Mouse (Mus musculus): ENCODE measurements around the gene Tktl1. TPM values are rescaled to one million over a fixed set of nuclear protein-coding genes. Genes with fewer than 3 reads are reported as not detected.

The Tktl1 gene
- polyA plus RNA-seq, 1 experiment from 2014 or later: 0.08 TPM

GRCm38 (mm10) chrX:74244614-74245083 lies 67.6 kb downstream of the Tktl1 start:
- Histone ChIP-seq H3K4me3 (peak overlapping the region; percentile 57), H3K27ac (peak overlapping the region; percentile 92), H3K9me3 (no peaks in the 10 kb centered on the region), H3K4me1 (peaks cover 8% of the 10 kb centered on the region; the same call in 1 of the 2 replicates), H3K4me2 (replicated peaks) (peak overlapping the region; percentile 59), H3K36me3 (peaks cover 33% of the 10 kb centered on the region), H3K9ac (peak overlapping the region; percentile 80; the same call in 1 of the 2 replicates), H3K27me3 (no peaks in the 10 kb centered on the region)
- 31% methylated on average over 3 of the region's 3 CpGs for WGBS
- peak; percentile 78 for ATAC-seq (ENCODE audit: insufficient number of reproducible peaks, insufficient read depth, low FRiP score, low TSS enrichment)

- peak overlapping the region; percentile 80 for H3K9ac ChIP-seq
- ATAC-seq (ENCODE audit: insufficient number of reproducible peaks, insufficient read depth, low FRiP score, low TSS enrichment): no peak
- peaks cover 8% of the 10 kb centered on the region; the same call in 1 of the 2 replicates for H3K4me1 ChIP-seq
- no peaks in the 10 kb centered on the region for H3K27me3 ChIP-seq
- no peaks in the 10 kb centered on the region for H3K9me3 ChIP-seq
- H3K4me2 ChIP-seq (replicated peaks): peak overlapping the region; percentile 59
- 27% methylated on average over 1 of the region's 1 CpGs for WGBS
- H3K4me3 ChIP-seq: peak overlapping the region; percentile 57
- peaks cover 29% of the 10 kb centered on the region for H3K36me3 ChIP-seq
- H3K27ac ChIP-seq: peak overlapping the region; percentile 92
These were observed 68.0 kb downstream of the Tktl1 start for GRCm38 (mm10) chrX:74245107-74245506.

- no peaks in the 10 kb centered on the region for H3K27me3 ChIP-seq
- H3K9me3 ChIP-seq: no peaks in the 10 kb centered on the region
- 24% methylated on average over 21 of the region's 21 CpGs for WGBS
- peak overlapping the region; percentile 80 for H3K9ac ChIP-seq
- H3K36me3 ChIP-seq: peaks cover 23% of the 10 kb centered on the region
- H3K4me3 ChIP-seq: peak overlapping the region; percentile 57
- H3K27ac ChIP-seq: peak overlapping the region; percentile 92
- peak; percentile 32; the same call in 1 of the 2 replicates for ATAC-seq (ENCODE audit: insufficient number of reproducible peaks, insufficient read depth, low FRiP score, low TSS enrichment)
- H3K4me2 ChIP-seq (replicated peaks): peak overlapping the region; percentile 59
- H3K4me1 ChIP-seq: peaks cover 8% of the 10 kb centered on the region; the same call in 1 of the 2 replicates
These were observed 68.6 kb downstream of the Tktl1 start for GRCm38 (mm10) chrX:74245687-74246086.

GRCm38 (mm10) chrX:74246213-74246681 lies 69.2 kb downstream of the Tktl1 start:
- peak; percentile 88 for ATAC-seq (ENCODE audit: insufficient number of reproducible peaks, insufficient read depth, low FRiP score, low TSS enrichment)
- Histone ChIP-seq H3K4me1 (peaks cover 8% of the 10 kb centered on the region; the same call in 1 of the 2 replicates), H3K9ac (peak overlapping the region; percentile 80), H3K27ac (peak overlapping the region; percentile 92), H3K27me3 (no peaks in the 10 kb centered on the region), H3K4me3 (peak overlapping the region; percentile 57), H3K4me2 (replicated peaks) (peak overlapping the region; percentile 59), H3K9me3 (no peaks in the 10 kb centered on the region), H3K36me3 (peaks cover 17% of the 10 kb centered on the region)
- 28% methylated on average over 38 of the region's 38 CpGs for WGBS

GRCm38 (mm10) chrX:74246693-74247092 lies 69.6 kb downstream of the Tktl1 start:
- 0 out of 2 replicates have a peak, but pooled peaks have one; percentile 7 for ATAC-seq (ENCODE audit: insufficient number of reproducible peaks, insufficient read depth, low FRiP score, low TSS enrichment)
- peaks cover 13% of the 10 kb centered on the region for H3K36me3 ChIP-seq
- no peaks in the 10 kb centered on the region for H3K9me3 ChIP-seq
- H3K4me2 ChIP-seq (replicated peaks): peak overlapping the region; percentile 59
- peak overlapping the region; percentile 56 for H3K9ac ChIP-seq
- H3K4me1 ChIP-seq: peaks cover 8% of the 10 kb centered on the region; the same call in 1 of the 2 replicates
- 19% methylated on average over 15 of the region's 15 CpGs for WGBS
- peak overlapping the region; percentile 57 for H3K4me3 ChIP-seq
- H3K27me3 ChIP-seq: no peaks in the 10 kb centered on the region
- peak overlapping the region; percentile 89 for H3K27ac ChIP-seq

GRCm38 (mm10) chrX:74248651-74249050 lies 71.6 kb downstream of the Tktl1 start:
- 0 out of 2 replicates have a peak, but pooled peaks have one; percentile 11 for ATAC-seq (ENCODE audit: insufficient number of reproducible peaks, insufficient read depth, low FRiP score, low TSS enrichment)
- Histone ChIP-seq H3K9ac (no peak overlapping the region), H3K27ac (peak overlapping the region; percentile 82), H3K9me3 (no peaks in the 10 kb centered on the region), H3K4me3 (no peak overlapping the region; the same call in 1 of the 2 replicates), H3K27me3 (no peaks in the 10 kb centered on the region), H3K4me1 (peaks cover 4% of the 10 kb centered on the region; the same call in 1 of the 2 replicates), H3K4me2 (replicated peaks) (peak overlapping the region; percentile 53), H3K36me3 (no peaks in the 10 kb centered on the region)
- 18% methylated on average over 3 of the region's 3 CpGs for WGBS

GRCm38 (mm10) chrX:74249615-74250014 lies 72.6 kb downstream of the Tktl1 start, which contains the start of gene Flna:
Flna (minus strand) TSS chrX:74249820.
- Histone ChIP-seq H3K27me3 (no peaks in the 10 kb centered on the region), H3K4me1 (no peaks in the 10 kb centered on the region), H3K27ac (peak within 1 kb of the TSS; percentile 82), H3K36me3 (no peaks in the 10 kb centered on the region), H3K4me2 (replicated peaks) (peak within 1 kb of the TSS; percentile 53), H3K9me3 (no peaks in the 10 kb centered on the region), H3K9ac (peak within 1 kb of the TSS; percentile 52), H3K4me3 (peak within 1 kb of the TSS; percentile 39)
- ATAC-seq (ENCODE audit: insufficient number of reproducible peaks, insufficient read depth, low FRiP score, low TSS enrichment): no peak
- 20% methylated on average over 38 of the region's 38 CpGs for WGBS

- Histone ChIP-seq H3K27me3 (no peaks in the 10 kb centered on the region), H3K4me1 (no peaks in the 10 kb centered on the region), H3K9ac (peak within 1 kb of the TSS; percentile 72), H3K27ac (peak within 1 kb of the TSS; percentile 95), H3K9me3 (no peaks in the 10 kb centered on the region), H3K4me2 (replicated peaks) (peak within 1 kb of the TSS; percentile 59), H3K36me3 (0 out of 2 replicates have a peak, but pooled peaks cover 8% of the 10 kb centered on the region), H3K4me3 (peak within 1 kb of the TSS; percentile 57)
- ATAC-seq (ENCODE audit: insufficient number of reproducible peaks, insufficient read depth, low FRiP score, low TSS enrichment): peak; percentile 97
- 34% methylated on average over 37 of the region's 39 CpGs for WGBS
These were observed 77.3 kb downstream of the Tktl1 start, which contains the start of gene Emd for GRCm38 (mm10) chrX:74254153-74254887. Emd (plus strand) TSS chrX:74254687.

GRCm38 (mm10) chrX:74254888-74255565 lies 78.0 kb downstream of the Tktl1 start:
- peak; percentile 73 for ATAC-seq (ENCODE audit: insufficient number of reproducible peaks, insufficient read depth, low FRiP score, low TSS enrichment)

GRCm38 (mm10) chrX:74257746-74258145 lies 80.7 kb downstream of the Tktl1 start:
- Histone ChIP-seq H3K4me1 (no peaks in the 10 kb centered on the region), H3K4me3 (no peak overlapping the region), H3K4me2 (replicated peaks) (no peak overlapping the region), H3K27ac (no peak overlapping the region), H3K27me3 (no peaks in the 10 kb centered on the region), H3K36me3 (0 out of 2 replicates have a peak, but pooled peaks cover 8% of the 10 kb centered on the region), H3K9me3 (no peaks in the 10 kb centered on the region), H3K9ac (no peak overlapping the region)
- 97% methylated on average over 3 of the region's 3 CpGs for WGBS
- ATAC-seq (ENCODE audit: insufficient number of reproducible peaks, insufficient read depth, low FRiP score, low TSS enrichment): no peak

More at GRCm38 (mm10) chrX:74254888-74255565, 78.0 kb downstream of the Tktl1 start:
- Histone ChIP-seq H3K4me3 (peak overlapping the region; percentile 57), H3K36me3 (0 out of 2 replicates have a peak, but pooled peaks cover 8% of the 10 kb centered on the region), H3K9me3 (no peaks in the 10 kb centered on the region), H3K27ac (peak overlapping the region; percentile 95), H3K4me1 (no peaks in the 10 kb centered on the region), H3K27me3 (no peaks in the 10 kb centered on the region), H3K9ac (peak overlapping the region; percentile 72), H3K4me2 (replicated peaks) (peak overlapping the region; percentile 59)
- 26% methylated on average over 26 of the region's 31 CpGs for WGBS
